Mouse (Mus musculus) cerebellum, adult 2 months (tissue): ENCODE measurements around the gene Gimap5.

Source experiments
- CTCF ChIP-seq: fragments of 200-500 bp; IDR thresholded peaks from 2 replicates; pipeline ENCODE4 v1.5.1; 2011; ENCODE audit warnings: low read depth, mild to moderate bottlenecking, control low read depth, low read length, moderate library complexity, borderline replicate concordance; ENCODE audit not compliant: insufficient read depth
- POLR2A ChIP-seq: fragments of 200-500 bp; IDR thresholded peaks from 2 replicates; pipeline ENCODE4 v1.6.1; 2011; ENCODE audit warnings: low read length, control low read depth, borderline replicate concordance; ENCODE audit not compliant: insufficient read depth

DNA sequence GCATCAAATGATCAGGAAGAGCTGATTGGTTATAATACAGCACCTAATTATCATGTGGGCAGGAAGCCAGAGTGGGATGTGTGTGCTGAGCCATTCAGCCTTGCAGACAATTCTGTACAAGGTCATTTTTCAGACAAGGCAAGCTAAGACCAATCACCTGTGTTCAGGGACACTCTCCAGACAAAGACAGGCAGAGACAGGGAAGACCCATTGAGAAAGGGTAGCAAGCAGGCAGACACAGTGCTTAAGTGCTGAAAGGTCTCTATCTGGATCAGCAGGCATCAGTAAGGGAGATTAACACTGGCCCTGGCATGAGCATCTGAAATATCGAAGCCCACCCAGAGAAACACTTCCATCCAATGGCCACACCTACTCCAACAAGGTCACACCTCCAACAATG is 38.4 kb downstream of the Gimap5 start:
- no peak for TF ChIP-seq POLR2A
- TF ChIP-seq CTCF = no peak
